Mouse (Mus musculus) thymus, adult 2 months (tissue): Measurements from ENCODE around the gene Paqr9. TPM values are rescaled to one million over a fixed set of nuclear protein-coding genes. Genes with fewer than 3 reads are reported as not detected.
"Not testable (repeated sequence)": the region's sequence is repeated elsewhere in the genome, so short reads cannot be mapped to it uniquely, and the experiment has no call there.

Experiments
- DNase-seq: peaks from one replicate; pipeline ENCODE4 v3.0.0; 2021
- H3K27ac ChIP-seq: fragments of 200-500 bp; 2 replicates; pipeline ENCODE4 v1.5.1; 2012; ENCODE audit warnings: low read length, control low read depth; ENCODE audit not compliant: control insufficient read depth, insufficient read depth
- H3K27me3 ChIP-seq: fragments of 200-500 bp; 2 replicates; pipeline ENCODE4 v1.6.1; 2012; ENCODE audit warnings: mild to moderate bottlenecking, low read length, moderate library complexity, mixed read lengths; ENCODE audit not compliant: control insufficient read depth, insufficient read depth
- H3K36me3 ChIP-seq: fragments of 200-500 bp; 2 replicates; pipeline ENCODE4 v1.6.1; 2012; ENCODE audit warnings: mild to moderate bottlenecking, low read length, moderate library complexity; ENCODE audit not compliant: control insufficient read depth, insufficient read depth
- H3K4me1 ChIP-seq: fragments of 200-500 bp; replicated peaks from 2 replicates; pipeline ENCODE4 v1.6.1; 2012; ENCODE audit warnings: low read length; ENCODE audit not compliant: control insufficient read depth, insufficient read depth
- H3K4me3 ChIP-seq: fragments of 200-500 bp; 2 replicates; pipeline ENCODE4 v1.5.1; 2012; ENCODE audit warnings: mild to moderate bottlenecking, low read length, control low read depth, moderate library complexity; ENCODE audit not compliant: control insufficient read depth, insufficient read depth
- CTCF ChIP-seq: fragments of 200-500 bp; IDR thresholded peaks from 2 replicates; pipeline ENCODE4 v1.5.1; 2012; ENCODE audit warnings: mild to moderate bottlenecking, control low read depth, low read length, moderate library complexity, borderline replicate concordance; ENCODE audit not compliant: control insufficient read depth, poor library complexity, insufficient read depth; ENCODE audit errors: extremely low read depth
- POLR2A ChIP-seq: fragments of 200-500 bp; IDR thresholded peaks from 2 replicates; pipeline ENCODE4 v1.6.1; 2012; ENCODE audit warnings: mild to moderate bottlenecking, low read length, control low read depth, moderate library complexity; ENCODE audit not compliant: control insufficient read depth, poor library complexity, insufficient read depth; ENCODE audit errors: extremely low read depth
- WGBS: fragments of 180-500 bp; shearing (Covaris S2); methylation state at CpG from one replicate; pipeline ENCODE4 v1.1.7; 2018; 5-methylcytosine and 5-hydroxymethylcytosine counted together
- polyA plus RNA-seq: library from polyadenylated mRNA; depleted of rRNA; stranded (reverse); fragments of >200 nt; gene quantifications from 2 replicates; pipeline ENCODE4 v1.2.3, GENCODE M21; 2012; rRNA removed

Paqr9 gene
- polyA plus RNA-seq = 4.9 and 5.9 TPM in 2 replicates

DNA sequence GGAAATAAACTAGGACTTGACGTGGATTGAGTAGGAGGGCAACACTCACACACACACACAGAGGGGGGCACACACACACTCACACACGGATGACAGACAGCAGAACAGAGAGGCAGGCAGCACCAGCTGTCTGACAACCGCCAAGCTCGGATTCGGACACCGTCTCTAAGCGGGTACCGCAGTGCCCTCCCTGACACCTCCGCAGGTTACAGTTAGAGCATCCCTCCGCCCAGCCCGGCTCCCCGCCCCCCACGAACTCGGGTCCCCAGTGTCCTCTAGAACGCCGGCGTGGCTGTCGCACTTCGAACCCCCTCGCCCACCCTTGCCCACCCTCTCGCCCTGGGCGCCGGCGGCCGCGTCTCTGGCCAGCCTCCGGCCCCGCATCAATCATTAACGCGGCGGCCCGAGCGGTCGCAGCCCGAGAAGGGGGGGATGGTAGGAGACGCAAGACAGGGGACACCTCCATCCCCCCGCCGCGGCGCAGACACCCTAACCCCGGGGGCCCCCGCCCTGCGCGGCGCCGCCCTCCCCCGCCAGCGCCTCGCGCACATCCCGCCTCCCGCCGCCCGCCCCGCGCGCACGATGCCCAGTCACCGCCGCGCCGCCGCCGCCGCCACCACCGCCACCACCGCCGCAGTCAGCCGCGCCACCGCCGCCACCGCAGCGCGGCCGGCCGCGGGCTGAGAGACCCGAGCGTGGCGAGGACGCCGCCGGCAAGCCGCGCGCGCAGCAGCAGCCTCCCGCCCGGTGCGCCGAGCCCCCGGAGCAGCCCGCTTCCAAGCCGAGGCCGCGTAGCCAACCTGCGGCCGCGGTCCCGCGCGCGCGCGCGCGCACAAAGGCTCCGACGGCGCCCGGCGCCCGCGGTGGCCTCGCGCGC lies at the start of gene Paqr9:
TSS of gene Paqr9 (plus strand) at position 599 of the 877 bp plus-strand sequence.
- Histone ChIP-seq H3K27me3 (peaks cover 12% of the 10 kb centered on the region; the same call in 1 of the 2 replicates), H3K27ac (no peak within 1 kb of the TSS), H3K36me3 (no peaks in the 10 kb centered on the region), H3K4me1 (no peaks in the 10 kb centered on the region; the same call in 1 of the 2 replicates), H3K4me3 (peak within 1 kb of the TSS; percentile 11; the same call in 1 of the 2 replicates)
- DNase-seq = no peak
- 8% methylated on average over 117 of the region's 118 CpGs for WGBS
- TF ChIP-seq POLR2A (no peak), CTCF (no peak)

DNA sequence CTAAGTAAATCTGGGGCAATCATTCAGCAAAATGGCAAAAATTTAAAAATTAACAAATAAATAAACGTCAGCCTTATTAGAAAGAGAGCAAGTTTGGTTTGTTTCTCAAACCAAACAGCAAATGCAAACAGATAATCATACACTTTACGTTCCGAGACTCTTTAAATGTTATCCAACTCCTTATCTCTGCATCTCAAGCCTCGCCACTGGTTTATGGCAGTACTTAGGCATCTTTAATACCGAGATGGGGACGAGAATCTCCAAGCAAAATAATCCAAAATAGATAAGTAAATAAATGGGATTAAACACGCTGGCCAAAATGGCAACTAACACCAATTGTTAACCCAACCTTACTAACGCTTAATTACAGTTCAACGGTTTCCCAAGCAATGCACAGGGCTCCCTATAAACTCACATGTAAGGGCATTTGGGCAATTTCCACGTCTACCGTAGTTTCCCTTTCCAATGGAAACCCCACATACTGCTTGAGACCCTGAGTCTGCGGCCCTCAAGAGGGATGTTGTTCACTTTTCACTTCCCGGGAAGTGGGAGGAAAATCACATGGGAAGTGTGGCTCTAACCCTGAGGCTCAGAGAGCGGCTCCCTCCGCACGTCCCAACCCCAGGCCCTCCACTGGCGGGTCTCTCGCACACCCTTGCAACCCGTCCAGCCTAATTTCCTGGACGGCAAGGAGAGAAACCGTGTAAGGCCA lies 48.6 kb upstream of the Paqr9 start:
- no peak overlapping the region for H3K27ac ChIP-seq
- DNase-seq = peak; percentile 19
- no peaks in the 10 kb centered on the region for H3K36me3 ChIP-seq
- TF ChIP-seq CTCF (no peak), POLR2A (no peak)
- peak overlapping the region; percentile 79 for H3K4me3 ChIP-seq
- peaks cover 8% of the 10 kb centered on the region for H3K4me1 ChIP-seq
- H3K27me3 ChIP-seq = no peaks in the 10 kb centered on the region
- WGBS = 5% methylated on average over 21 of the region's 21 CpGs

DNA sequence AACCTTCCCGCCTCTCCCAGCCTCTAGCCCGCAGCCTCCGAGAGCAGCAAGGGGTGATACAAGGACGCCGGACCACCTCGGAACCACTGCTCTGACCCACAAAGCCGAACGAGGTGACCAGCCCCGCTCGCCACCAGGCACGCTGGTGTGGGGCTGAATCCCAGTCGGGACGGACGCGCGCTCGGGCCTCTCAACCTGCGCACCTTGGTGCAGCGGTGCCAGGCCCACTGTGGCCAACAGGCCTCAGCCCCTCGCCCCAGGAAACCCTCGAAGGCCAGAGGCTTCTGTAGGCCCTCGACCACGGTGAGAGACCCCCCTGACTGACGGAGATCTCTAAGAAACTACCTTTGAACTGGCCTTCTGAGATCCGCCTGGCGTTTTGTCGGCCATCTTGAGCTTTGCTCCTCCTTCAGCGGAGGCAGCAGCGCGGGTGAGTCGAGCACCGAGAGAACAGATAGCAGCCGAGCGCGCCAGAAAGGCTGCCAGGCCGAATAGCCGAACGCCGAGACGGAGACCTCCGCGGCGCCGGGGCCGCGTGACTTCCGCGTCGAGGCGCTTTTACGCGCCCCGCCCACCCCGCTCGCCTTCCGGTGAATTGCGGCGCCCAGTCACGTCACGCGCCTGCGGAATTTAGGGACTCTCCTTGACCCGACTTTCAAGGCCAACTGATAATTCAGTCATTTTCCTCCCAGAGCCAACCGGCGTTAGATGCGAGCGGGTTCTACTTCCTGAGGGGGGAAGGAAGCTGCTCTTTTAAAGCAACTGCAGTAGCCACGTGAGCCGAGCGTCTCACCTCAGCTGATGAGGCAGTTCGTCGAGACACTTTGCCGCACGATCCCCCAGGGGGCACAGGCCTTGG lies 47.8 kb upstream of the Paqr9 start, which contains the start of gene U2surp:
TSS of gene U2surp (minus strand) at position 525 of the 859 bp plus-strand sequence.
- peak; percentile 96 for DNase-seq
- Histone ChIP-seq H3K4me3 (peak within 1 kb of the TSS; percentile 79), H3K4me1 (peaks cover 8% of the 10 kb centered on the region), H3K27ac (peak within 1 kb of the TSS; percentile 44), H3K36me3 (no peaks in the 10 kb centered on the region), H3K27me3 (no peaks in the 10 kb centered on the region)
- WGBS = under 1% methylated on average over 74 of the region's 74 CpGs
- TF ChIP-seq CTCF = no peak

DNA sequence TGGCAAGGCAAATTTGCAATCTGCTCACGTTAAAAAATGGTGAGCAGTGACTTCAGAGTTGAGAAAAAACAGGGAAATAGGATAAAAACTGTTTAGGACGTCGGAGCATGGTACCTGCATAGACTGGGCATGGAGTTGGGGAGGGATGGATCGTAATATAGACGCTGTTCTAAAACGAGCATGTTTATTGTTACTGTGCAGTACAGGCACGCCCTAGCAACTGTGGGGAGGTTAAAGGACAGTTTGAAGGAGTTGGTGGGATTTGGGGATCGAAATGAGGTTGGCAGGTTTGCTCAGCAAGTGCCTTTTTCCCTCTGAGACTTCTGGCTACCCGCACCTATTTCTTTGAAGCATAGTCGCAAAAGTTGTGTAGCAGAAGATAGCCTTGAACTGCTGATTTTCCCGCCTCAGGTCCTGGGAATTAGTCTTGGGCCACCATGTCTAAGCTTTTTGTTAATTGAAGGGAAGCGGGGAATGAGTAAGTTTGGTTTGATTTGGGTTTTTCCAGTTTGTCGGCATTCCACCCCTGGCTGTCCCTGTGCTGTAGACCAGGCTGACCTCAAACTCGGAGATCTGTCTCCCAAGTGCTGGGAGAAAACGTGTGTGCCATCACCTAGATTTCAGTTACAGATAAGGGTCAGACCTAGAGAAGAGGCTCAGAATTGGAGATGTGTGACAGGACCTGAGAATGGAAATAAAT lies 47.0 kb upstream of the Paqr9 start:
- TF ChIP-seq POLR2A (no peak), CTCF (no peak)
- Histone ChIP-seq H3K4me3 (peak overlapping the region; percentile 72), H3K36me3 (no peaks in the 10 kb centered on the region), H3K27me3 (no peaks in the 10 kb centered on the region), H3K4me1 (peaks cover 8% of the 10 kb centered on the region), H3K27ac (peak overlapping the region; percentile 44)
- DNase-seq = no peak
- 27% methylated on average over 15 of the region's 15 CpGs for WGBS

DNA sequence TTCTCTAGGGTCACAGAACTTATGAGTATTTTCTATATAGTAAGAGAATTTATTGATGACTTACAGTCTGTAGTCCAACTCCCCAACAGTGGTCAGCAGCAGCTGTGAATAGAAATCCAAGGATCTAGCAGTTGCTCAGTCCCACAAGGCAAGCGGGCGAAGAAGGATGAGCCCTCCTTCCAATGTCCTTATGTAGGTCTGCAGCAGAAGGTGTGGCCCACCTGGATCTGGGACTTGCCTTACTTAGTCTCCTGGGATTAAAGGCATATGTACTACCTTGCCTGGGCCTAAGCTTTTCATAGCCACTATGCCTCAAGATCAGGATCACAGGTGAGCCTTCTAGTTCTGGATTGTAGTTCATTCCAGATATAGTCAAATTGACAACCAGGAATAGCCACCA lies 45.7 kb upstream of the Paqr9 start:
- DNase-seq = no peak
- no peaks in the 10 kb centered on the region for H3K36me3 ChIP-seq
- no peak for TF ChIP-seq POLR2A
- no peak for TF ChIP-seq CTCF
- H3K4me1 ChIP-seq = peaks cover 8% of the 10 kb centered on the region
- H3K27ac ChIP-seq = no peak overlapping the region
- 94% methylated on average over 2 of the region's 2 CpGs for WGBS
- H3K27me3 ChIP-seq = no peaks in the 10 kb centered on the region
- H3K4me3 ChIP-seq = no peak overlapping the region

DNA sequence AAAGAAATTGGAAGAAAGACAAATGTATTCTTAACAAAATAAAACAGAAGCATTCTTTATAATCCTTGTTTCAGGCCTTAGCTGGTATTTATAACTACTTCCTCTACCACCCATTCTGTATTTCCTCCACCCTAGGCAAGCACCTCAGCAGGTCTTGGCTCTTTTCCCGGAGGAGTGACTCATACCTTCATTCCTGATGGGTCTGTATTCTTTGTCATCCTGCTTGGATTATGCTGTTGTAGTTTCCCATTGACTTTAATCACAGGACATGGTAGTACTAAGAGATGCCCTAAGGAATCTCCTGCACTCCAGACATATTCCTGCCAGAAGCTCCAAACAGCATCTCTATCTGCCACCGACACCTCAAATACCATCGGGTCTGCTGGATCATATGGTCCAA lies 45.1 kb upstream of the Paqr9 start:
- WGBS = 84% methylated on average over 3 of the region's 3 CpGs
- not testable (repeated sequence) for H3K27ac ChIP-seq, H3K4me3 ChIP-seq, H3K27me3 ChIP-seq, H3K4me1 ChIP-seq, DNase-seq, H3K36me3 ChIP-seq
